Mouse (Mus musculus) myocyte (in vitro differentiated cells): ENCODE measurements around the gene Pex11a. TPM values are rescaled to one million over a fixed set of nuclear protein-coding genes. Genes with fewer than 3 reads are reported as not detected.
A peak's percentile ranks its signal among the peaks of the same experiment; 100 is the strongest.

ENCODE experiments used
- H3K27me3 ChIP-seq: one replicate; pipeline ENCODE4 v1.6.1; 2011; ENCODE audit not compliant: control insufficient read depth, insufficient read depth, insufficient read length
- H3K36me3 ChIP-seq: one replicate; pipeline ENCODE4 v1.6.1; 2011; ENCODE audit not compliant: control insufficient read depth, insufficient read depth
- H3K4me2 ChIP-seq: one replicate; pipeline ENCODE4 v1.6.1; 2011; ENCODE audit warnings: low read depth, control low read depth
- H3K4me3 ChIP-seq: one replicate; pipeline ENCODE4 v1.5.1; 2011; ENCODE audit warnings: mild to moderate bottlenecking, control low read depth, moderate library complexity
- H3K79me2 ChIP-seq: one replicate; pipeline ENCODE4 v1.6.1; 2011; ENCODE audit not compliant: control insufficient read depth, insufficient read depth
- H3ac ChIP-seq: one replicate; pipeline ENCODE4 v1.6.1; 2011; ENCODE audit not compliant: control insufficient read depth, insufficient read length
- CEBPB ChIP-seq: IDR thresholded peaks from 2 replicates; pipeline ENCODE4 v1.6.1; 2011; ENCODE audit warnings: mild to moderate bottlenecking, moderate library complexity; ENCODE audit not compliant: poor library complexity, insufficient read depth, severe bottlenecking
- E2F4 ChIP-seq: IDR thresholded peaks from one replicate; pipeline ENCODE4 v1.6.1; 2011; ENCODE audit warnings: mild to moderate bottlenecking, control low read depth, moderate library complexity; ENCODE audit not compliant: insufficient read depth
- MAX ChIP-seq: IDR thresholded peaks from one replicate; pipeline ENCODE4 v1.6.1; 2011; ENCODE audit warnings: low read depth, mild to moderate bottlenecking, control low read depth
- MYOD1 ChIP-seq, 3 experiments: IDR thresholded peaks; one replicate each; pipeline ENCODE4 v1.6.1; 2011; ENCODE audit warnings: control low read depth in 2 of 3, low read depth in 2 of 3, mild to moderate bottlenecking in 2 of 3, moderate library complexity in 1 of 3; ENCODE audit not compliant: insufficient read length in 2 of 3, control insufficient read depth in 1 of 3
- MYOG ChIP-seq, 3 experiments: IDR thresholded peaks; one replicate each; pipeline ENCODE4 v1.6.1; 2011; ENCODE audit warnings: control low read depth in 2 of 3, low read depth in 2 of 3, mild to moderate bottlenecking in 2 of 3; ENCODE audit not compliant: insufficient read length in 2 of 3, control insufficient read depth in 1 of 3, insufficient read depth in 1 of 3
- POLR2A ChIP-seq: IDR thresholded peaks from one replicate; pipeline ENCODE4 v1.6.1; 2011; ENCODE audit warnings: low read depth, mild to moderate bottlenecking, control low read depth, moderate library complexity; ENCODE audit not compliant: insufficient read length
- POLR2AphosphoS2 ChIP-seq: IDR thresholded peaks from one replicate; pipeline ENCODE4 v1.6.1; 2011; ENCODE audit warnings: low read depth, control low read depth; ENCODE audit not compliant: insufficient read length
- REST ChIP-seq: IDR thresholded peaks from one replicate; pipeline ENCODE4 v1.6.1; 2011; ENCODE audit warnings: mild to moderate bottlenecking, control low read depth, moderate library complexity; ENCODE audit not compliant: insufficient read depth, insufficient read length
- SRF ChIP-seq: IDR thresholded peaks from one replicate; pipeline ENCODE4 v1.6.1; 2011; ENCODE audit warnings: low read depth; ENCODE audit not compliant: control insufficient read depth, insufficient read length
- TCF12 ChIP-seq: IDR thresholded peaks from one replicate; pipeline ENCODE4 v1.6.1; 2011; ENCODE audit warnings: mild to moderate bottlenecking, control low read depth; ENCODE audit not compliant: poor library complexity, insufficient read depth, severe bottlenecking
- TCF3 ChIP-seq: IDR thresholded peaks from one replicate; pipeline ENCODE4 v1.6.1; 2011; ENCODE audit warnings: low read depth, control low read depth; ENCODE audit not compliant: insufficient read length
- USF1 ChIP-seq: IDR thresholded peaks from one replicate; pipeline ENCODE4 v1.6.1; 2011; ENCODE audit warnings: low read depth, mild to moderate bottlenecking, control low read depth, moderate library complexity
- polyA plus RNA-seq: library from polyadenylated mRNA; unstranded; fragments of >200 nt; fragmentation: generic; extraction: Trizol; gene quantifications from one replicate; pipeline ENCODE4 v1.2.1, GENCODE M21; 2012; ENCODE audit warnings: missing spikeins

The Pex11a gene
- polyA plus RNA-seq, 1 experiment = 5.9 TPM

DNA sequence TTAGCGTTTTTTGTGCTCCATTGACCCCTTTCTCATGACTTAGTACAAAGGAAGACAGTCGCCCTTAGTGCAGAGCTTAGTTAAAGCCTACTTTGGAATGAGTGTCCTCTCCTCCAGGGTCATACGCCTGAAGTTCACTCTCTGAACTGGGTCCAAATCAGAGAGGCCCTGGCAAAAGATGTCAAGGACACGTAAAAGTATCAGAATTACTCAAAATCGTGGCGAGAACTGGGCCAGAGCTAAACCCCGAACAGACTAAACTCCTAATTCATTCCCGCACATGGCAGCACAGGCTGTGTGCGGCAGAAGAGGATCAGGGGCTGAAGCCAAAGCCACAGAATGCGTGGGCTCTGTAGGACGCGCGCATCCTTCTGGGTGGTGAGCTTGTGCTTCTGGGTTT, 11.5 kb downstream of the Pex11a start:
- H3ac ChIP-seq = no peak overlapping the region
- no peaks in the 10 kb centered on the region for H3K36me3 ChIP-seq
- no peak overlapping the region for H3K4me2 ChIP-seq
- no peak overlapping the region for H3K4me3 ChIP-seq
- TF ChIP-seq TCF12 = no peak
- no peak for TF ChIP-seq TCF3
- TF ChIP-seq SRF = no peak
- no peak for TF ChIP-seq USF1
- TF ChIP-seq POLR2A = no peak
- TF ChIP-seq E2F4 = no peak
- no peak for TF ChIP-seq CEBPB
- no peak for TF ChIP-seq POLR2AphosphoS2
- no peak for TF ChIP-seq MYOD1 (IDR thresholded peaks at IDR 0.05; ENCODE audit: control insufficient read depth in 1 of 3, insufficient read length in 2 of 3, low read depth in 2 of 3)
- TF ChIP-seq REST = no peak
- no peak for TF ChIP-seq MAX
- TF ChIP-seq MYOG (IDR thresholded peaks at IDR 0.05; ENCODE audit: control insufficient read depth in 1 of 3, insufficient read depth in 1 of 3, insufficient read length in 2 of 3, low read depth in 2 of 3) = no peak
- H3K79me2 ChIP-seq = no peaks in the 10 kb centered on the region
- peaks cover 6% of the 10 kb centered on the region for H3K27me3 ChIP-seq

DNA sequence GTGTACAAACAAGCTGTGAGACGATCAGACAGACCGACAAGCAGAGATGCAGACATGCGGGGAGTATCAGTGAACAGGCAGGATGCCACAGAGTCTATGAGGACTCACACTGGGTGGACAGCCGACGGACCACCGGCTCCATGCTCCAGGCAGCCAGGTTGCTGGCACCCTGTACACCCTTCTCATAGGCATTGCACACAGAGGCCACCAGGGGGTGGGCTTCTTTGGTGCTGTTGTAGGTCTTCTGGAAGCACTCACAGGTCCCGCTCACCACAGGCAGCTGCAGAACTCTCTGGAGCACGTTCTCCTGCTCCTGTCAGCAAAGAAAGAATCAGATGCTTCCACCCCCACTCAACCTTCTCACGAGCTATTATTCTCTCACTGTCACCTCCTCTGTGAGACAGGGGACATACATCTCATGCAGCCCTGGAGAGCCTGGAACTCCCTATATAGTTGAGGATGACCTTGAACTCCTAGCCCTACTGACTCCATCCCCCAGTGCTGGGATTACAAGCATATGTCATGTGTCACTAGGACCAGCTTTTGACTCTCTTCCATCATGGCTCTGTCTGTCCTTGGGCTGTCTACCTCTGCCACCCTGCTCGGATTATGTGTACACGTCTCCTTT, 13.1 kb downstream of the Pex11a start:
- Histone ChIP-seq H3K27me3 (peaks cover 12% of the 10 kb centered on the region), H3K4me2 (peak overlapping the region; percentile 24), H3K36me3 (no peaks in the 10 kb centered on the region), H3ac (no peak overlapping the region), H3K4me3 (no peak overlapping the region), H3K79me2 (no peaks in the 10 kb centered on the region)
- no peak for TF ChIP-seq USF1
- TF ChIP-seq CEBPB = no peak
- TF ChIP-seq E2F4 = no peak
- TF ChIP-seq MAX = no peak
- no peak for TF ChIP-seq TCF3
- no peak for TF ChIP-seq POLR2A
- no peak for TF ChIP-seq MYOG (IDR thresholded peaks at IDR 0.05; ENCODE audit: control insufficient read depth in 1 of 3, insufficient read depth in 1 of 3, insufficient read length in 2 of 3, low read depth in 2 of 3)

DNA sequence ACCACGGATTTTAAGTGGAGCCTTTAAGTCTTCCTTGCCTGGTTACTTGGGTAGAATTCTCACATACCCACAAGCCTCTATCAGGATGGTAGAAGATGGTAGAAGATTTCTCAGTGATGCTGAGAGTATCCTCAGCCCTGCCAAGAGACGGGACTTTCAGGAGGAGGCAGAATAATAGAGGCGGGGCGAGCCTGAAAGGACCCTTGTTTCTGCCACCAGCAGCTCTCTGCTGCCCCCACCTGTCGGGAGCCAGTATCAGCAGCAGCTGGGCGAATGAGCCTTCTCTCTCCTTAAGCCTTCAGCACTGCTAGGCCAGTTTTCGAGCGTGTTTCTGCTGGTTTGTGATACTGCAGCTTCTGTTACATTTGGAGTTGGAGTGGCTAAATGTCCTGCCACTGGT, 13.8 kb downstream of the Pex11a start:
- Histone ChIP-seq H3K4me3 (no peak overlapping the region), H3K27me3 (peaks cover 12% of the 10 kb centered on the region), H3K79me2 (no peaks in the 10 kb centered on the region), H3ac (no peak overlapping the region), H3K36me3 (no peaks in the 10 kb centered on the region), H3K4me2 (peak overlapping the region; percentile 24)
- TF ChIP-seq CEBPB = no peak
- no peak for TF ChIP-seq SRF
- TF ChIP-seq MYOD1 (IDR thresholded peaks at IDR 0.05; ENCODE audit: control insufficient read depth in 1 of 3, insufficient read length in 2 of 3, low read depth in 2 of 3) = peak in 1 of 3 experiments; percentile 15
- no peak for TF ChIP-seq USF1
- no peak for TF ChIP-seq POLR2A
- TF ChIP-seq MAX = no peak
- TF ChIP-seq MYOG (IDR thresholded peaks at IDR 0.05; ENCODE audit: control insufficient read depth in 1 of 3, insufficient read depth in 1 of 3, insufficient read length in 2 of 3, low read depth in 2 of 3) = peak in 1 of 3 experiments; percentile 24

DNA sequence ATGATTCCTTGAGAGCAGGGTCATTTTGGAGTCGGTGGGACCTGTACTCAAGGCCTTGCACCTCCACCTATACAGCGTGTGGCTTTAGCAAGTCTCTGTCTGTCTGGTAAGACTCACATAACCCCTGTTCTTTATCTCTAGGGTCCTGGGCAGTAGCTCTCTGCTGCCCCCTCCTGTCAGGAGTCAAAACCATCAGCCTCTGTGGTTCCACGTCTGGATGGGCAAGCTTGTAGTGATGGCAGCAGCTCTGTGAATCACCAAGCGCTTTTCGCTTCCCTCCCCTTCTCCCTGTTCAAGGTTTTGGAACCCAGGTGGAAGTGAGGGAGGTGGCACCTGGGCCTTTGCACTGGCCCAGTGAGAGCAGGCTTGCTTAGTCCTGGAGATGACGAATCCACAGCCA, 14.7 kb downstream of the Pex11a start:
- TF ChIP-seq MYOG (IDR thresholded peaks at IDR 0.05; ENCODE audit: control insufficient read depth in 1 of 3, insufficient read depth in 1 of 3, insufficient read length in 2 of 3, low read depth in 2 of 3) (no peak), SRF (no peak)
- H3ac ChIP-seq = no peak overlapping the region
- H3K4me2 ChIP-seq = no peak overlapping the region
- H3K27me3 ChIP-seq = peaks cover 14% of the 10 kb centered on the region
- no peaks in the 10 kb centered on the region for H3K36me3 ChIP-seq
- H3K79me2 ChIP-seq = no peaks in the 10 kb centered on the region
- no peak overlapping the region for H3K4me3 ChIP-seq

DNA sequence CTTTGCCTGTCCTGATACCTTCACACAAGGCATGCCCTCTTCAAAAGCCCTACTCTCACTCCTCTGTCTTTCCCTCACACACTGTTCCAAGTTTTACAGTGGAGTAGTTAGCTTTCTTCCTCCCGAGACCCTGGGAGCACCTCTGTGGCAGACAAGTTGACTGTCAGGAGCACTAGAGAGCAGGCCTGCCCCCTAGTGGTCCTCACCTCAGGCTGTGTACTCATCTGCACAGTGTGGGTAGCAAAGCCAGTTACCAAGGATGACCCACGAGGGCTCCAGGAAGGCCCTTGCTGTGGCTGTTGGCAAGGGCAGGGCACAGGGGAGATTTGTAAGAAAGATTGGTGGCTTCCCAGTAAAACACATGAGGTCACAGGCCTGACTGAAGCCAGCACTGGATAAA, 15.8 kb downstream of the Pex11a start:
- H3K79me2 ChIP-seq = no peaks in the 10 kb centered on the region
- no peak overlapping the region for H3K4me3 ChIP-seq
- no peak overlapping the region for H3K4me2 ChIP-seq
- peaks cover 25% of the 10 kb centered on the region for H3K27me3 ChIP-seq
- no peak overlapping the region for H3ac ChIP-seq
- H3K36me3 ChIP-seq = no peaks in the 10 kb centered on the region
- TF ChIP-seq POLR2AphosphoS2 = no peak
- no peak for TF ChIP-seq REST
- no peak for TF ChIP-seq E2F4
- no peak for TF ChIP-seq MYOD1 (IDR thresholded peaks at IDR 0.05; ENCODE audit: control insufficient read depth in 1 of 3, insufficient read length in 2 of 3, low read depth in 2 of 3)
- TF ChIP-seq CEBPB = no peak
- TF ChIP-seq TCF3 = no peak
- TF ChIP-seq POLR2A = no peak
- no peak for TF ChIP-seq MAX
- TF ChIP-seq TCF12 = no peak
- no peak for TF ChIP-seq USF1
- TF ChIP-seq MYOG (IDR thresholded peaks at IDR 0.05; ENCODE audit: control insufficient read depth in 1 of 3, insufficient read depth in 1 of 3, insufficient read length in 2 of 3, low read depth in 2 of 3) = no peak
- no peak for TF ChIP-seq SRF
